Mouse (Mus musculus): Measurements from ENCODE around the gene Gm10778. TPM values are rescaled to one million over a fixed set of nuclear protein-coding genes. Genes with fewer than 3 reads are reported as not detected.
"Not testable (repeated sequence)": the region's sequence is repeated elsewhere in the genome, so short reads cannot be mapped to it uniquely, and the experiment has no call there.

The Gm10778 gene
- polyA plus RNA-seq, 1 experiment: 0.56 TPM

DNA sequence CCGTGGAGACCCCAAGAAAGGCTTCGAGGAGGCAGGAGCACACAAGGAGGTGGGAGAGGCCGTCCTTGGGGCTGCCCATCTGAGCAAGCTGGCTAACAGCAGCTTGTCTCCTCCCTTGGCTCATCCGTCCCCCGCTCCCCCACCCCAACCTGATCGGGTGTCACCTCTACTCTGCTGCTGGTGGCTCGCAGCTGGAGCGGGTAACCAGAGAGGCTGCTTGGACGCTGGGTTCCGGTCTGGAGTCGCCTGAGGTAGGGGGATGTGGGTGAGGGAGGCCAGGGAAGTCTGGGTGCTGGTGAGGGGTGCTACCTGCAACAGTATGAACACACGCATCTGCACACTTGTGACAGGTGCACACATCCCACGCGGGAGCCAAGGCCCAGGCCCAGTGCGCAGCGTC, 20.5 kb upstream of the Gm10778 start, which contains the start of gene Ankrd24:
Gene Ankrd24 (plus strand): TSS at position 151 of the 400 bp plus-strand sequence.
- Histone ChIP-seq H3K27ac (ENCODE audit: insufficient read depth, low read depth, low read length) (peak within 1 kb of the TSS; percentile 44), H3K36me3 (ENCODE audit: control insufficient read depth, insufficient read depth, low read length) (no peaks in the 10 kb centered on the region), H3K4me3 (ENCODE audit: insufficient read depth, low read depth, low read length) (peak within 1 kb of the TSS; percentile 70), H3K27me3 (replicated peaks; ENCODE audit: control insufficient read depth, insufficient read depth, low read length) (no peaks in the 10 kb centered on the region), H3K4me1 (ENCODE audit: control insufficient read depth, insufficient read depth, low read length) (no peaks in the 10 kb centered on the region)
- no peak for TF ChIP-seq POLR2A (IDR thresholded peaks at IDR 0.05; ENCODE audit: low read depth, low read length)
- no peak for TF ChIP-seq CTCF (conservative IDR thresholded peaks at IDR 0.05; ENCODE audit: insufficient read depth, insufficient read length, low read depth, low read length)
- no peak for DNase-seq
- WGBS: 56% methylated on average over 16 of the region's 16 CpGs

DNA sequence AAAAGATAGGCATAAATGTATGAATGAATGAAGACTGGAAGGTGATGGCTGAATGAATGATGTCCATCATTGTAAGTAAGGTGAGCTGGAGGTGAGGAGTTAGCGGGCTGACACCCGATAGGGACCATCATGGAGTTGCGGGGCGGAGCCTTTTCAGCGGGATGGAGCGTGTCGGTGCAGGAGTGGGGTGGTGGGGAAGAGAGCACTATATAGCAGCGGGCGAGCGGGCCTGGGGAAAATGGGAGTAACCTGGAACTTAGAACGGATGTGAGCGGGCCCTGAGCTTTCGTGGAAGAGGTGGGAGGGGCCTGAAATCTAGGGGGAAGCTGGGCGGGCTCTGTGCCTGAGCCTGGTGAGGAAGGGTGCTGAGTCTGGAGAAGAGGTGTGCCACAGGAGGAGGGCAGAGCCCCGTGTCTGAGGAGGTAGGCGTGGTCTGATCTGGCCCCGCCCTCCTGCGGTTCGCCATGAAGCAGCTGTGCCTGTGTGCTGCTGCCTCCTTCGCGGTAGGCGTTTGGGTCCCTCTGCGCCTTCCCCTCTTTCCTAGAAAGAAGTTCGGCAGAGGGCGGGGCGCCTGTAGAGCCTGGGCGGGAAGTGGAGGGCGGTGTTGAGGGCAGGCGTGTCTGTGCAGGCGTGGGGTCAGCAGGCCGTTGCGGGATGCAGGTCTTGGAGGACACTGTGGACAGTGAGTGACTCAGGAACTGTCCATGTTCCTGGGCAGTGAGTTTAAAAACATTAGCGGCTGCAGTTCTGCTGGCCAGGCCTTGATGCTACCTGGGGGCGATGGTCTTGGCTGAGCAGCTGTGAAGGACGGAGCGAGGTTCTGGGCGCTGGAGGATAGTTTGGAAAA, 15.4 kb upstream of the Gm10778 start:
- no peaks in the 10 kb centered on the region for H3K4me1 ChIP-seq (ENCODE audit: control insufficient read depth, insufficient read depth, low read length)
- peak; percentile 90 for DNase-seq
- WGBS: 3% methylated on average over 37 of the region's 37 CpGs
- 0 out of 2 replicates have a peak overlapping the region, but pooled peaks have one; percentile 4 for H3K27ac ChIP-seq (ENCODE audit: insufficient read depth, low read depth, low read length)
- H3K4me3 ChIP-seq (ENCODE audit: insufficient read depth, low read depth, low read length): peak overlapping the region; percentile 54
- H3K27me3 ChIP-seq (replicated peaks; ENCODE audit: control insufficient read depth, insufficient read depth, low read length): no peaks in the 10 kb centered on the region
- no peak for TF ChIP-seq POLR2A (IDR thresholded peaks at IDR 0.05; ENCODE audit: low read depth, low read length)
- TF ChIP-seq CTCF (conservative IDR thresholded peaks at IDR 0.05; ENCODE audit: insufficient read depth, insufficient read length, low read depth, low read length): no peak
- no peaks in the 10 kb centered on the region for H3K36me3 ChIP-seq (ENCODE audit: control insufficient read depth, insufficient read depth, low read length)

DNA sequence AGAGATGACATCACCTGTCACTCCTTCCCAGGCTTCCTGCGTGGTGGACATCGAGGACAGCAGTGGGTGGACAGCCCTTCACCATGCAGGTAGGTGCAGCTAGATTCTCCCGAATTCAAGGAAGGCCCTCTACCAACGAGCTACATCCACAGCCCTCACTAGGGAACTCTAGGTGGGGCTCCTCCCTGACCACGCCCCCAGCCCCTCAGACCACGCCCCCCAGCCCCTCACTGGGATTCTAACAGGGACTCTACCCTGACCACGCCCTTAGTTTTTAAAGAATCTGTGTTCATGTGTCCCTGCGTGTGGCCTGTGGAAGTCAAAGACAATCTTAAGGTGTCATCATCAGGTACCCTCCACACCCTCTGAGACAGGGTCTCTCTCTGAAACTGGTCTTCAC, 12.5 kb upstream of the Gm10778 start:
- no peak for TF ChIP-seq CTCF (conservative IDR thresholded peaks at IDR 0.05; ENCODE audit: insufficient read depth, insufficient read length, low read depth, low read length)
- no peak for TF ChIP-seq POLR2A (IDR thresholded peaks at IDR 0.05; ENCODE audit: low read depth, low read length)
- 32% methylated on average over 8 of the region's 8 CpGs for WGBS
- H3K4me3 ChIP-seq (ENCODE audit: insufficient read depth, low read depth, low read length): no peak overlapping the region

DNA sequence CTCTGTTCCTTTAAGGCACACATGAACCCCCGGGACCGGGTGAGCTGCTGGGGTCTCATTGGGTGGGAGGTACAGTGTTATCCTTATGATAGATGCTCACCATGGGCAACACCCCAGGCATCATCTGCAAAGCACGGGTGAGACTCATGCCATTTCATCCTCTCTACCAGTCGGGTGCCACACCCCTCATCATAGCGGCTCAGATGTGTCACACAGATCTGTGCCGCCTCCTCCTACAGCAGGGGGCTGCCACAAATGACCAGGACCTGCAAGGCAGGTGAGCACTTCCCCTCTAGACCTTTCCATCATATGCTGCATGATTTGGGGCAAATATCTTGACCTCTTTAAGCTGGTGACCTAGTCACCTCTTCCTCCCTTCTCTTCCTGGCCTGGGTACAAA, 10.8 kb upstream of the Gm10778 start:
- TF ChIP-seq CTCF (conservative IDR thresholded peaks at IDR 0.05; ENCODE audit: insufficient read depth, insufficient read length, low read depth, low read length): no peak
- no peak for TF ChIP-seq POLR2A (IDR thresholded peaks at IDR 0.05; ENCODE audit: low read depth, low read length)
- DNase-seq: no peak
- H3K36me3 ChIP-seq (ENCODE audit: control insufficient read depth, insufficient read depth, low read length): no peaks in the 10 kb centered on the region
- H3K27ac ChIP-seq (ENCODE audit: insufficient read depth, low read depth, low read length): no peak overlapping the region
- 86% methylated on average over 6 of the region's 6 CpGs for WGBS
- H3K4me3 ChIP-seq (ENCODE audit: insufficient read depth, low read depth, low read length): no peak overlapping the region
- H3K27me3 ChIP-seq (replicated peaks; ENCODE audit: control insufficient read depth, insufficient read depth, low read length): no peaks in the 10 kb centered on the region
- peaks cover 7% of the 10 kb centered on the region; the same call in 1 of the 2 replicates for H3K4me1 ChIP-seq (ENCODE audit: control insufficient read depth, insufficient read depth, low read length)

More for the DNA sequence above, 12.5 kb upstream of the Gm10778 start:
- Histone ChIP-seq H3K4me1 (ENCODE audit: control insufficient read depth, insufficient read depth, low read length) (no peaks in the 10 kb centered on the region), H3K27me3 (replicated peaks; ENCODE audit: control insufficient read depth, insufficient read depth, low read length) (no peaks in the 10 kb centered on the region), H3K27ac (ENCODE audit: insufficient read depth, low read depth, low read length) (no peak overlapping the region), H3K36me3 (ENCODE audit: control insufficient read depth, insufficient read depth, low read length) (no peaks in the 10 kb centered on the region)
- DNase-seq: no peak

DNA sequence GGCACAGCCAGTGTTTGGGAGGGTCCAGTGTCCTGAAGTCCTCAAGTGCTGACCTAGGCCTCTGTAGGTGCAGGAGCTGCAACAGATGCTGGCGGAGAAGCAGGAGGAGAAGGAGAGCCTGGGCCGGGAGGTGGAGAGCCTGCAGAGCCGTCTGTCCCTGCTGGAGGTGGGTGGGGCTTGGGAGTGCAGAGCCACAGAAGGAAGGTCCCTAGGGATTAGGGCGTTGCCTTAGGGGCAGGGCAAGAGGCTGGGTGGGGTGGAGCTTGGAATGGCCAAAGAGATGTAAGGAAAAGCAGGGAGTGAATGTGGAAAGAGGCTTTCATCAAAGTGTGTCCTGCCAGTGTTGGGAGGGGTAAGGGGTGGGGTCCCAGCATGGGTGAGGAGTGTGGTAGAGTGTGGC, 8.0 kb upstream of the Gm10778 start:
- not testable (repeated sequence) for H3K4me1 ChIP-seq (ENCODE audit: control insufficient read depth, insufficient read depth, low read length); H3K27me3 ChIP-seq (replicated peaks; ENCODE audit: control insufficient read depth, insufficient read depth, low read length); H3K27ac ChIP-seq (ENCODE audit: insufficient read depth, low read depth, low read length); H3K36me3 ChIP-seq (ENCODE audit: control insufficient read depth, insufficient read depth, low read length); H3K4me3 ChIP-seq (ENCODE audit: insufficient read depth, low read depth, low read length)
- 43% methylated on average over 4 of the region's 4 CpGs for WGBS
- peak; percentile 25 for DNase-seq

DNA sequence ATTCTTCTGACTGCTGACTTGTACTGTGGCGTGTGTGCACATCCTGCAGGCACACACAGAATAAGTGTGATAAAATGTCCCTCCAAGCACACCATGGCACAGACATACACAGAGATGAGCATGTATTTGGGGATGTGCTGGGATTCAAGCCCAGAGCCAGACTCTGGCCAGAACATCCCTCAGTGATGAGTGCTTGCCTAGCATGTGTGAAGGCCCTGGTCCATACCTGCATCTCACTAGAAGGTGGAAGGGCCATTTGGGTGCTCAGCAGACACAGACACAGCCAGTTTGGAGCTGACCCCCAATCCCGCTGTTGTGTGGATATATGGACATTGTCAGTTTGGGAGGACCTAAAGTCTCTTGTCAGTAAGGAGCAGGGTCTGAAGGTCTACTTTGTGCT, 7.3 kb upstream of the Gm10778 start:
- 91% methylated on average over 2 of the region's 2 CpGs for WGBS
- no peak overlapping the region for H3K27ac ChIP-seq (ENCODE audit: insufficient read depth, low read depth, low read length)
- no peak overlapping the region for H3K4me3 ChIP-seq (ENCODE audit: insufficient read depth, low read depth, low read length)
- peaks cover 7% of the 10 kb centered on the region; the same call in 1 of the 2 replicates for H3K4me1 ChIP-seq (ENCODE audit: control insufficient read depth, insufficient read depth, low read length)
- TF ChIP-seq POLR2A (IDR thresholded peaks at IDR 0.05; ENCODE audit: low read depth, low read length) (no peak), CTCF (conservative IDR thresholded peaks at IDR 0.05; ENCODE audit: insufficient read depth, insufficient read length, low read depth, low read length) (no peak)
- H3K27me3 ChIP-seq (replicated peaks; ENCODE audit: control insufficient read depth, insufficient read depth, low read length): no peaks in the 10 kb centered on the region
- no peak for DNase-seq
- H3K36me3 ChIP-seq (ENCODE audit: control insufficient read depth, insufficient read depth, low read length): no peaks in the 10 kb centered on the region

DNA sequence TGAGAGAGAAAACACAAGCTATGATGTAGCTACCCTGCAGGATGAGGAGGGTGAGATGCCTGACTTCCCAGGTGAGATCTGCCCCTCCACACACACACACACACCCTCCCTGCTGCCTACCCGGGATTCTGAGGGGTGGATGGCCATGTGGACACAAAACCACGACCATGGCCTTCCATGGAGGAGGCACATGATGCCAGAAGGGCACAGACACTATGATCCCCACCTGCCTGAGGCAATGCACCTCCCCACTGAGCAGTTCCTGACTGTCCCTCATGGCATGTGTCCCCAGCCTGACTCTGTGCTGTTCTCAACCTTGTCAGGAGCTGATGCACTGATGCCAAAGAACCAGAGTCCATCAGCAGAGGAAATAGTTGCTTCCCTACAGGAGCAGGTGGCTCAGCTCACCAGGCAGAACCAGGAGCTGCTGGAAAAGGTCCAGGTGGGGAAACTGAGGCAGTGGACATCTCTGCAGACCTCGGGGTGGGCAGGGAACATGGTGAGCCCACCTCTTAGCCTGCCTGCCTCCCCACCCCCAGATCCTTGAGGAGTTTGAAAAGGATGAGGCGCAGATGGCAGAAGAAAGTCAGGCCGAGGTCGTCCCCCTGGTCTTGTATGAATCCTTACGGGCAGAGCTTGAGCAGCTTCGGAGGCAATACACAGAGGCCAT, 6.7 kb upstream of the Gm10778 start:
- 70% methylated on average over 8 of the region's 8 CpGs for WGBS
- Histone ChIP-seq H3K27me3 (replicated peaks; ENCODE audit: control insufficient read depth, insufficient read depth, low read length) (no peaks in the 10 kb centered on the region), H3K4me1 (ENCODE audit: control insufficient read depth, insufficient read depth, low read length) (peaks cover 7% of the 10 kb centered on the region; the same call in 1 of the 2 replicates), H3K27ac (ENCODE audit: insufficient read depth, low read depth, low read length) (no peak overlapping the region), H3K4me3 (ENCODE audit: insufficient read depth, low read depth, low read length) (peak overlapping the region; percentile 89), H3K36me3 (ENCODE audit: control insufficient read depth, insufficient read depth, low read length) (no peaks in the 10 kb centered on the region)
- DNase-seq: no peak
- TF ChIP-seq POLR2A (IDR thresholded peaks at IDR 0.05; ENCODE audit: low read depth, low read length): no peak
- TF ChIP-seq CTCF (conservative IDR thresholded peaks at IDR 0.05; ENCODE audit: insufficient read depth, insufficient read length, low read depth, low read length): no peak

Measured in kidney, adult 2 months (tissue).